Mouse (Mus musculus): ENCODE results near the gene Tmem144. TPM values are rescaled to one million over a fixed set of nuclear protein-coding genes. Genes with fewer than 3 reads are reported as not detected.
A peak's percentile ranks its signal among the peaks of the same experiment; 100 is the strongest.

The Tmem144 gene
- polyA plus RNA-seq, 1 experiment: 4.2 TPM

DNA sequence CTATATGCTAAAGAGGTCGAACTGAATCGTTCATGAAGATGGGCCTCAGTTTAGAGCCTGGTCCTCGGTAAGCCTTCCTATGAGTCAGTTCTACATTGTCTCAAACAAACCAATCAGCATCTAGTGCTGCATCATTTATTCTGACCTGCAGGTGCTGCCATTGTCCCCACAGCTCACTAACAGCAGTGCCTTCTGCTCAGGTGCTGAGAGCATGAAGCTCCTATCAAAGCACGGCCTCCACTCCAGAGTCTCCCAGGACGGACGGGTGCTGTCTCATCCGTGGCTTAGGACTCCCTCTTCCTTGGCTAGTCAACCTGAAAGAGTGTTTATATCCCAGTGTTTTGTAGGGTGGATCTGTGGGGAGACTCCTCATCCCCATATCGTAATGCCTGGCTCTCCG is 14.0 kb upstream of the Tmem144 start:
- DNase-seq (ENCODE audit: low read depth, low spot score): no peak

DNA sequence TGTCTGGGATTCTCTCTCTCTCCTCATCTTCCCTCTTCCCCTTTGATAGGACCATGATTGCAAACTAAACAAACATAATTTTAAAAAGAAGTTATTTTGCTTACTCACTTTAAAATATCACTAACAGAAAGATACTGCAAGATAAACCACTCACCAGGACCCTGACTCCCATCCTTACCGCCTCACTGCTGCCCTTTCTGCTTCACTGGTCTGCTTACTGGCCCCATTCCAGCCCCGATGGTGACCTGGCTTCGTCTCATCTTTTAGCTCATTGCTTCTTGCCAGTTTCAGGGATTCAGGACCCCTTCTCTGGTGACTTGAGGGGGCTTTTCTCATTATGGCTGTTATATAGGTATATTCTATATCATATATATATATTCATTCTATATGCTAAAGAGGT is 13.5 kb upstream of the Tmem144 start:
- WGBS: 89% methylated on average over 3 of the region's 3 CpGs
- DNase-seq (ENCODE audit: low read depth, low spot score): no peak

More for the DNA sequence above, 14.0 kb upstream of the Tmem144 start:
- 83% methylated on average over 9 of the region's 9 CpGs for WGBS

DNA sequence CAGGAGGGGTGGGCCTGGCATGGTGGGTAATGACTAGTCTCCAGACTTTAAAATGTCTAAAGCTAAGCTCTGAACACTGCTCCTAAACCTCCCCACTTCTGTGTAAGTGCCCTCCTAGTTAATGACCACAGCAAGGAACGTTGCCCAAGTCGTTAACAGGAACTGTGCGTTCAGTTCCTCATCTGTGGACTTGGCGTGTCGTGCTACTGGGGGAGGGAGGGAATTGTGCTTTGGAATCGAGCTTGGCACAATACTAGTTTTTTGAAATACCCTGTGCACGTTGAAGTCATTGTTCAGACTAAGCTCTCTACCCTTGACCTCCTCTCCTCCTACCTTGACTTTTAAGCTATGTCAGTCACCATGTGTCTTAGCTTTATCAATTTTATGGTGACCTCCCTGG is 12.3 kb upstream of the Tmem144 start:
- no peak for DNase-seq (ENCODE audit: low read depth, low spot score)

DNA sequence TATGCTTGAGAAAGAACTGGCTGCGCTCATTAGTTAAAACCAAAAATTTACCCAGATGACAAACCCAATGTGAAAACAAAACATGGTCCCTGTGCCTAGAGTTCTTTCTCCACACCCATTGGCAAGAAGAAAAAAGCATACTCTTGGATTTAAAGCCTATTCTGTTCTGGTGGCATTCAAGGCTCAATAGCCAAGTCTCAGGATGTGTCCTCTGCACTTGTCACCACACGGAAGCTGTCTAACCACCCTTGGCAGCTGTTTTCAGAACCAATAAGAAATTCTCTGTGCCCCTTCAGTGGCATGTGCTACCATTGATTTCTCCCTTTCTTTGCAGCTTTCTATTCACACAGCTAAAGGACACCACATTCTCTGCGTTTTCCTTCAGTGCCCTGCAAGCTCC is 5.6 kb upstream of the Tmem144 start:
- 72% methylated on average over 3 of the region's 3 CpGs for WGBS

More for the DNA sequence above, 12.3 kb upstream of the Tmem144 start:
- WGBS: 17% methylated on average over 7 of the region's 7 CpGs

DNA sequence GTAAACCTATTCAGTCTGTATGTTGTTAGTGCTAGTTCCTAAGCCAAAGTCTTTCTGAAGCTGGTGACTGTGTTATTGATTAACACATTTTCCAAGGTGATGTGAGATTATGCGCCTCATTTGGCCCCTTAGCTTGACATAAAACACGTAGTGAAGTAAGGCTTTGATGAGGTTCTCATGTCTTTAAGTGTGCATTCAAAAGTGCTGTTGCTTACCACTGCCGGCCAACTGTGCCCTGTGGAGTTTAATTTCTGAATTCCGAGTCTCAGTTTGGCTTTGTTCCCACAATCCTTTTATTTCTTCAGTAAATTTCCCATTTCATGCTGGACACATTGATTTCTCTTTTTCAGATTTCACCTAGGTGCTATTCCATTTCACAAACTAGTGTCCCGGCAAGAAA is 5.2 kb upstream of the Tmem144 start:
- DNase-seq (ENCODE audit: low read depth, low spot score): no peak
- 34% methylated on average over 5 of the region's 5 CpGs for whole genome bisulfite sequencing

More for the DNA sequence above, 5.6 kb upstream of the Tmem144 start:
- no peak for DNase-seq (ENCODE audit: low read depth, low spot score)

DNA sequence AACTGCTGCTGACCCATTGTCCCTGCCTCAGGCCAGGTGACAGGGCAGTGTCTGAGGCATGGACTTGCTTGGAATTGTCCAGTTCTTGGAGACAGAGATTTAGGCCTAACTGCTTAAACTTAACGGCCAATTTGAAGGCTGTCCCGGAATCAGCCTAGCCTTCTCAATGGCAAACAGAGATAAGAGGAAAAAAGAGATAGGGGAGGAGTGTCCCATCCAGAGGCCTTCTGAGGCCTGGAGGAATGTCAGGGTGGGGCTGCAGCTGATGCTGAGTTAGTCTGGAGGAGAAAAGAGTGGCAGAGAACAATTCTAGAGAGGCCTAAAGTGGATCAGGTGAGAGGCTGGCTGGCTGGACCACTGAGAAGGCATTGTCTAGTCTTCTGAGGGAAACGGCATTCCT is 465 bp downstream of the Tmem144 start:
- WGBS: 42% methylated on average over 3 of the region's 3 CpGs
- no peak for DNase-seq (ENCODE audit: low read depth, low spot score)

DNA sequence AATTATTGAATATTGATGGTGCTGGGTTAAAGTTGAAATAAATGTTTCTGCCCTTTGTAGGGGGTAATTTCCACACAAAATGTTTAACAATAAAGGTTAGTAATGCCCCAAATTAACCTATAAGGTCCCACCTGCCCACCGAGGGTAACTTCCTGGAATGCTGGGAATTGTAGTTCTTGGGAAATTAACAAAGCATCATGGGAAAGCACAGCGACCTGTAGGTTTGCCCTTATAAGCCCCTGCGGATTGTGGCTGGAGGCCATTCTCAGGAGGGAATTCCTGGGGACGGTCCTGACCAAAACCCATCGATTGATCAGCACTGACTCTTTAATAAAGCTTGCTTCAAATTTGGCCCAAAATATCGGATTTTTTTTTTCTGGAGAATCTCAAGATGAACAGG is 1.9 kb downstream of the Tmem144 start:
- DNase-seq (ENCODE audit: low read depth, low spot score): no peak
- WGBS: 70% methylated on average over 6 of the region's 6 CpGs

DNA sequence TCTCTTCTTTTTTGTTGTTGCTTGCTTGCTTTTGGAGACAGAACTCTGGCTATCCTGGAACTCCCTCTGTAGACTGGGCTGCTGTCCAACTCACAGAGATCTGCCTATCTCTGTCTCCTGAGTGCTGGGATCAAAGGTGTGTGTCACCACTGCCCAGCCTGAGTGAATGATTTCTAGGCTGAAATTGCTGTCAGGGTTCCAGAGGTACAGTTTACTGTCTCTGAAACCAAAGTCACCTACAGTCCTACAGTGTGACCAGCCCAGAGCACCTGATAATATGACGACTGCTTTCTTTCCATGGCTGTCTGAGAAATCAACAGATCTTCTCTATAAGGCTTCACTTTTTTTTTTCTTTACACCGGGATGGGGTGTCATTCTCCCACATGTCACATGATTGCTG is 3.0 kb downstream of the Tmem144 start:
- peak; percentile 84 for DNase-seq (ENCODE audit: low read depth, low spot score)
- 22% methylated on average over 2 of the region's 2 CpGs for WGBS

DNA sequence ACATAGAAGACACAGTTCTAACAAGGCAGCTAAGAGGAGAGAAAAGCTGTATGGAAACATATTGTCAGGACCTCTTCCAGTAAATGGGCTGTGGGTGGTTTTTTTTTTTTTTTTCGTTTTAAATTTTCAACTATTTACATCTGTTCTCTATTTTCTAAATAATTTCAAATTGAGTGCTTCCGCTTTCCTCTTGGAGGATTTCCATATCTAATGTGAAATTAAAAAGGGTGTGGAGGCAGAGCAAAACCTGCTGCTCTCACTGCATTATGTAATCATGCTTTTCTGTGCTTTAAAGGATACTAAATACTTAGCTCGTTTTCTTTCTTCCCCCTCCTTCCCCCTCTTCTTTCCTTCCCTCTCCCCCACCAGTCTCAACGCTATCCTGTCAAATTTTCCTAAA is 3.7 kb downstream of the Tmem144 start:
- DNase-seq (ENCODE audit: low read depth, low spot score): no peak
- 10% methylated on average over 4 of the region's 4 CpGs for WGBS

DNA sequence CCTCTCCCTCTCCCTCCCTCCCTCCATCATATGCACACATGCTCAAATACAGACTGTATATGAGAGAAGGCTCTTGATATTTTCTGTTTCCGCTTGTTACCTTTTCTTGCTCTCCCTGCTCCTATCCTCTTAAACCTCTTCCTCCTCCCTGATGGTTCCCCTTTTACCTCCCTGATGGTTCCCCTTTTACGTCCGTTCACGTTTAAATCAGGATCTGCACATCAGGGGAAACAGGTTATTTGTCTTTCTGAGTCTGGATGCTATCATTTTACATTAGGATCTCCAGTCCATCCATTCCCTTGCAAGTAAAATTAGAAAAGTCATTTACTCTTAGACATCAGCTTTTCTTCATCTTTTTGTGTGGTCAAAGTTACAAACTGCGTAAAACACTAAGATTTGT is 5.9 kb downstream of the Tmem144 start:
- DNase-seq (ENCODE audit: low read depth, low spot score): no peak
- WGBS: 83% methylated on average over 5 of the region's 5 CpGs

DNA sequence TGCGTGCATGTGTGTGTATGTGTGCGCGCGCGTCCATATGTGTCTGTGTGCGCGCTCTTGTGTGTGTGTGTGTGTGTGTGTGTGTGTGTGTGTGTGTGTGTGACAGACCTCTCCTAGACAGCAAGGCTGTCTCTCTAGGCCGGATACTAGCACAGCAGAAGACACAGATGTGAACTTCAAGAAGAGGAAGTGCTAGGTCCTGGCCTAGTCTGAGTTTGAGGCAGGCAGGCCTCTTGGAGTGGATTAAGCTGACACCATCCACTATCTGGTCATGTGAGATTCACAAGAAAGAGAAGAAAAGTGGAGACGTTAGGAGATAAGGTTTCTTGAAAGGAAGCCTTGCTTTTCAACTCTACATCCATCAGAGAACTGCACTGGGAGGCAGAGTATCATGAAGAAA is 8.6 kb downstream of the Tmem144 start:
- no peak for DNase-seq (ENCODE audit: low read depth, low spot score)
- 90% methylated on average over 9 of the region's 9 CpGs for WGBS

DNA sequence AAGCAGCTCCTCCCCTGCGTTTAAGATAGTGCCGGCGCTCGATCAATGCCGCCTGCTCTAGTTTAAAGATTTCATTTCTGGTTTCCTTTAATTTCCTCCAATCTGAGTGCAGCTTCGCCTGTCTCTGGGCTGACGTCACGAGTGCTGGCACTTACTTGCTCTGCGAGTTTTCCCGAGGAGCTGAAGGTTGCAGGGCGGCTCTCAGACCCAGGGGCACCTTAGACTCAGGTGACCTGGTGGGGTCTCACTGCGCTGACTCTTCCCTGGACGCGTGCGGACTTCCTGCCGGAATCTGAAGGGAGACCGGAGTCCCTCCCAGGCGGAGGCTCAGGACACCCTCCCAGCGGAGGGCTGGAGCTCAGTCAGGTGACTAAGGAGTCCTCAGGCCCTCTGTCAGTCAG is 10.0 kb downstream of the Tmem144 start:
- peak; percentile 70 for DNase-seq (ENCODE audit: low read depth, low spot score)
- 1% methylated on average over 19 of the region's 19 CpGs for WGBS

DNA sequence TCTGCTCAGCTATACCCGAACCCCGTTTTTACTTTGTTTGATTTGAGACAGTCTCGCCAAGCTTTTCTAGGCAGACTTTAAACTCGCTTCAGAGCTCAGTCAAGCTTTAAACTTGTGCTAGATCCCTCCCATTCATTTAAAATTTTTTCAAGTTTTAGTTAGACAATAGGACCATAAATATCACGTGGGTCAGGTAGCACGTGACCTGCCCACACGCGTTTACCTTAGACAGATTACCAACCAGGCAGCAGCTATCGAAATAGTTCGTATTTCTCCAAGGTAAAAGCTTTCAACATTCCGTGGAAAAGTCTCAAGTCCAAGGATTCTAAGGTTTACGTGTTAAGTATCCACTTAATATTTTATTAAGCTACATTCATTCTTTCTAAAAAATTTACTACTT is 10.4 kb downstream of the Tmem144 start:
- peak; percentile 64 for DNase-seq (ENCODE audit: low read depth, low spot score)
- WGBS: 1% methylated on average over 12 of the region's 12 CpGs

DNA sequence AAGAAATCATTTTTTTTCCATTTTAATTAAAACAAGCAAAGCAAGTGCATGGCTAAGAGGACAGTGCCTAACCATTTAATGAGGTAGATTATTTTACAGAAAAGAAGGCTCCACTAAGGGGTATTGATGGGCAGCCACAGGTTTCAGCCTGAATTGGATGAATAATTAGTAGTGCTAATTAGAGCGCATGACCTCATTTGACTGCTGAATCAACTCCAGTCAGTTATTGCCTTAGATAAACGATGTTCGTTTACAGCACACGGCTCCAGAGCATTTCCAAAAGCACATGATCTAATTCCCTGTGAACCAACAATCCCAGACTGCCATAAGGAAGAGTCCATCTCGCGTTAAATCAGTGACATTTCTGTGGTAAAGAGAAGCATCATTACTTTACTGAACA is 11.1 kb downstream of the Tmem144 start:
- no peak for DNase-seq (ENCODE audit: low read depth, low spot score)
- 21% methylated on average over 6 of the region's 6 CpGs for WGBS

DNA sequence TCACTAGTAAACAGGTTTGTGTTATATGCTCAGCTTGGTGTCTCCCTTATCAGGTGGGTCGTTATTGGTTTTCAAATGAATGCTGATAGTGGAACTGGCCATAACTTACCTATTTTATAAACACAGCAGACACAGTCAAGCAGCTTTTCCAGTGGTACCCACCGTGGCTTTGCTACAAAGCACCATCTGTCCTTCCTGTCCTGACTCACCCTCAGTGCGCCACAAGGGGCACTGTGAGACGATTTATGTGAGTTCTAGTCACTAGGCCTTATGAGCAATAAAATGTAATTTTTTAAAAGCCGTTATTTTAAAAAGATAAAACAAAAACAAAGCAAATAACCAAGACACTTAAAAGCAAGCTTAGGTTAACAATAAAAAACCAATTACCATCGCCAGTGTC is 13.8 kb downstream of the Tmem144 start:
- WGBS: 53% methylated on average over 6 of the region's 6 CpGs
- no peak for DNase-seq (ENCODE audit: low read depth, low spot score)

DNA sequence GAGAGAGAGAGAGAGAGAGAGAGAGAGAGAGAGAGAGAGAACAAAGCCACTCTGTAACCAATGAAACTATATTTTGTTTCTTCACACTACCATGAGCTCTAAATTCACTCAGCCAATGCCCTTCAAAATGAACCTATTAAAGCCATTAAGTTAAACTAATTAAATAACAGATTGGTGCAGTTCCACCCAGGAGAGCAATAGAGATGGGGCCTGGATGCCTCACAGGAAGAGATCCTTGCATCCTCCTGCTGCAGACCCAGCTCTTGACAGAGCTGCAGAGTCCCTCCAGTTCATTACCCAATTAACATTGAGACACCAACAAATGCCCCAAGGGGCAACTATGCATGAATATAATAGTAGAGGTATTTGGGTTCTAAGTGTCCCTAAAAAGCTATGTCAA is 23.3 kb downstream of the Tmem144 start:
- DNase-seq (ENCODE audit: low read depth, low spot score): no peak

DNA sequence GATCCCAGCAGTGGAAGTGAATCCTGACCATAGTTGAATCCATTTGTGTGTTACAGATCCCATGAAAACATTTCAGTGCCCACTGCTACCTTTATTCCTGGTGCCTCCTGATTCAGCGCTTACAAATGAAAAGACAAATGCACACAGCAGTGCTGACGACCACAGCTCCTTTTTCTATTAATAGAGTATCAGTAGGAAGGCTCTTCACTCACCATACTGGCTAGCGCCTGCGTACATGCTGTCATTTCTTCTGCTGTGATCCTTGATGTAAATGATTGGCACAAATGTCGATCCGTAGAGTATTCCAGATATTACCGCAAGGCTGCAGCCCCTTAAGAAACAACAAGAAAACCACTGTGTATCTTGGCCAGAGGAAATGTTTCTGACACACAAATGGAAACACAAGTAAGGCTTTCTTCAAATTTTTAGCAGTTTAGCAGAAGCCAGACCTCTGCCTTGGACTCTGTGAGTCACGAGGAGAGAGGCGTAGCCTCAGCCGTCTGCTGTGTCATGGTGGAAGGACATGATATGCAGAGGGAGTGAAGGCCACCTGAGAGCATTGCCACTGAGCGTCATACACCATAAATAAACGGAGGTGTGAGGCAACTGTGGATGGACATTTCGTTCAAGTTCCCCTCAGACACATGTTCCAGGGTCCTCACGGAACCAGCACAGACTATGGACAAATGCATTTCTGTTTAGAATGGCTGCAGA is 27.3 kb downstream of the Tmem144 start:
- DNase-seq (ENCODE audit: low read depth, low spot score): no peak
- WGBS: 89% methylated on average over 14 of the region's 14 CpGs

DNA sequence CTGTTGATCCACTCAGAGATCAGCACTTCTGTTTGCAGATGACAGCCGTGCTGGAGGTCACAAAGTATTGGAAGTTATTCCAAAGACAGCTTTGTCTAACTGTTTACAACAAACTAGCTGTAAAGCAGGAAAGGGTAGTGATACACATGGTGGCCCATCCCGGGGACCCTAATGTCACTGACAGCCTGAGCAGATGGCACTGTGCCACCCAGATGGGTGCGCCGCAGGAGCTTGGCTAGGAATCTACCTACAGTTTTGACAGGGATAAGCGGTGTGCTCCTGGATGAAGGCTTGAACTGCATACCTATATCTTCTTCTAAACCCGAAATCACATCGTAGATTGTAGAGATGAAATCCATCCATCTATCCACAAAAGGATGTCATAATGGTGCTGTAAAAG is 29.4 kb downstream of the Tmem144 start:
- DNase-seq (ENCODE audit: low read depth, low spot score): no peak
- 86% methylated on average over 7 of the region's 7 CpGs for WGBS

DNA sequence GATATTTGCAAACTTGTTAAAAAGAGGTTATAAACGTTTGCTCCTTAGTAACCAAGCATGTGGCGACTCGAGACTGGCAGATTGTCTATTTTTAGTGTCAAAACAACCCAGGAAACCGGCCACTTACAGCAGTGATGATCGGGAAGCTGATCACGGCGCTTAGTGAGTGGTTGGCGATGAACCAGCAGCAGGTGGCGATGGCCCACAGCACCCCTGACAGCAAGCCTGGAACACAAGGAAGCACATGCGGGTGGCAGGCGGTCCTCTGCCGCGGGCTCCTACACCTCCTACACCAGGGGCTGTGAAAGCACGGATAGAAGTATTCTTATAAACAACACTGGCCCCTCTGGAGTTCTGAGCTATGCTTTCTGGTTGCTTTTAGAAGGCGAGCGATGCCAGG is 31.4 kb downstream of the Tmem144 start:
- 88% methylated on average over 16 of the region's 16 CpGs for WGBS
- DNase-seq (ENCODE audit: low read depth, low spot score): no peak

DNA sequence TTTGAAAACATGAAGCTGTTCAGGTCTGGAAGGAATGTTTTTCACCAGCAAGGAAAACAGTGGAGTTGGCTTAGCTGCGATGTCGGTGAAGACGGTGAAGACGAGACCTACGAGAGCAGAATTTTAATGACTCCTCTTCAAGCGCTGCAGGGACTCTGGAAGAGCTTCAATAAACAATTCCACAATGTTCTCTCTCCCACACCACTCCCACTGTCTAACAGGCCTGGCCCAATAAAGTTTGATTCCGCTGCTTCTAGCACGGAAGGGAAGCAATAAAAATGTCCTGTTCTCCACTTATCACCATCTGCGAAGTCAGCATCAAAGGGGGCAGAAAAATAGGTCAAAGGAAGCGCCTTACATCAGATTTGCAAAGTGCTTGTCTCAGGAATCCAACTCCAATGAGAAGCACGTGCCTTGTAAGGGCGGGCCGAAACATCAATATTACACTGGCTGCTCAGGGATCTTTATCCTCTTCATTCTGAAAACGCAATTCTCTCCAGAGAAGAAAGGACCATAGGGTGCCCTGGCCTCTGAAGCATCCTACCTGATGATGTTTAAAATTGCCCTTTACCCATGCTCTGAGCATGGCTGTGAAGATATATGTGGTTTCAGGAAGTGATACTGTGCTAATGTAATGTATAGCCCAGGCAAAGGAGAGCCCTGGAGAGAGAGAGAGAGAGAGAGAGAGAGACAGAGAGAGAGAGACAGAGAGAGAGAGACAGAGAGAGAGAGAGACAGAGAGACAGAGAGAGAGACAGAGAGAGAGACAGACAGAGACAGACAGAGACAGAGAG is 34.2 kb downstream of the Tmem144 start:
- 12% methylated on average over 14 of the region's 14 CpGs for WGBS

DNA sequence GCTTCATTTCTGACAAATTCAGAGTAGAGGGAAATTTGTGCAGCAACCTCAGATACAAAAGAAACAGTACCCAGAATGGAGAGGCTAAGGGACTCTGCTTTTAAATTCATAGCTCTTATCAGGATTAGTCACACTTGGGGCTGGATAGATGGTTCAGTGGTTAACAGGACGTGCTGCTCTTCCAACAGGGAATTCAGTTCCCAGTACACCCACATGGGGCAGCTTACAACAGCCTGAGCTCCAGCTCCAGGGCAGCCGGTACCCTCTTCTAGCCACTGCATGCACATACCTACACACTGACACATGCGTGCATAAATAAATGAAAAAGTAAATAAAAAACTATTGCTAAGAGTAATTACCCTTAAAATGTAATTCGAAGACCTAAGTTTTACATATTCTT is 36.3 kb downstream of the Tmem144 start:
- WGBS: 85% methylated on average over 4 of the region's 4 CpGs
- DNase-seq (ENCODE audit: low read depth, low spot score): no peak

More for the DNA sequence above, 34.2 kb downstream of the Tmem144 start:
- DNase-seq (ENCODE audit: low read depth, low spot score): no peak

Data from large intestine, adult 2 months (tissue).